Mouse (Mus musculus) hindbrain, embryonic 16.5 days (tissue): ENCODE data around the gene Ankrd39. TPM values are rescaled to one million over a fixed set of nuclear protein-coding genes. Genes with fewer than 3 reads are reported as not detected.

Source experiments
- ATAC-seq: fragments of 200-750 bp; cut with Nextera tagmentation; 2 replicates; pipeline ENCODE4 v1.8.0; 2017; ENCODE audit warnings: moderate TSS enrichment, moderate library complexity
- H3K27ac ChIP-seq: fragments of 300-500 bp; sonication (generic); 2 replicates; pipeline ENCODE4 v1.5.1; 2014; ENCODE audit warnings: low read depth, mild to moderate bottlenecking, control low read depth, low read length, moderate library complexity
- H3K27me3 ChIP-seq: fragments of 300-500 bp; sonication (generic); replicated peaks from 2 replicates; pipeline ENCODE4 v1.6.1; 2014; ENCODE audit warnings: low read length; ENCODE audit not compliant: control insufficient read depth, insufficient read depth
- H3K36me3 ChIP-seq: fragments of 300-500 bp; sonication (generic); 2 replicates; pipeline ENCODE4 v1.6.1; 2014; ENCODE audit warnings: mild to moderate bottlenecking, low read length, moderate library complexity, mixed read lengths; ENCODE audit not compliant: control insufficient read depth, insufficient read depth
- H3K4me1 ChIP-seq: fragments of 300-500 bp; sonication (generic); 2 replicates; pipeline ENCODE4 v1.6.1; 2014; ENCODE audit warnings: low read depth, low read length; ENCODE audit not compliant: control insufficient read depth, insufficient read depth
- H3K4me2 ChIP-seq: fragments of 300-500 bp; sonication (generic); 2 replicates; pipeline ENCODE4 v1.6.1; 2014; ENCODE audit warnings: mild to moderate bottlenecking, low read length, control low read depth, moderate library complexity
- H3K4me3 ChIP-seq: fragments of 300-500 bp; sonication (generic); 2 replicates; pipeline ENCODE4 v1.5.1; 2014; ENCODE audit warnings: mild to moderate bottlenecking, low read length, control low read depth, moderate library complexity
- H3K9ac ChIP-seq: fragments of 300-500 bp; sonication (generic); 2 replicates; pipeline ENCODE4 v1.6.1; 2014; ENCODE audit warnings: low read depth, mild to moderate bottlenecking, control low read depth, low read length, moderate library complexity
- H3K9me3 ChIP-seq: fragments of 300-500 bp; sonication (generic); 2 replicates; pipeline ENCODE4 v1.6.1; 2014; ENCODE audit warnings: mild to moderate bottlenecking, low read length, moderate library complexity; ENCODE audit not compliant: control insufficient read depth
- WGBS: fragments of 180-500 bp; shearing (Covaris S2); extraction: QIAGEN DNeasy Blood & Tissue Kit; methylation state at CpG from one replicate; pipeline ENCODE4 v1.1.7; 2014; 5-methylcytosine and 5-hydroxymethylcytosine counted together
- polyA plus RNA-seq: library from polyadenylated mRNA; unstranded; fragments of >200 nt; fragmentation: Nextera tagmentation; extraction: Ambion mirVana; gene quantifications from 2 replicates; pipeline ENCODE4 v1.2.1, GENCODE M21; 2015

Gene Ankrd39
- polyA plus RNA-seq = 31.0 and 33.8 TPM in 2 replicates

DNA sequence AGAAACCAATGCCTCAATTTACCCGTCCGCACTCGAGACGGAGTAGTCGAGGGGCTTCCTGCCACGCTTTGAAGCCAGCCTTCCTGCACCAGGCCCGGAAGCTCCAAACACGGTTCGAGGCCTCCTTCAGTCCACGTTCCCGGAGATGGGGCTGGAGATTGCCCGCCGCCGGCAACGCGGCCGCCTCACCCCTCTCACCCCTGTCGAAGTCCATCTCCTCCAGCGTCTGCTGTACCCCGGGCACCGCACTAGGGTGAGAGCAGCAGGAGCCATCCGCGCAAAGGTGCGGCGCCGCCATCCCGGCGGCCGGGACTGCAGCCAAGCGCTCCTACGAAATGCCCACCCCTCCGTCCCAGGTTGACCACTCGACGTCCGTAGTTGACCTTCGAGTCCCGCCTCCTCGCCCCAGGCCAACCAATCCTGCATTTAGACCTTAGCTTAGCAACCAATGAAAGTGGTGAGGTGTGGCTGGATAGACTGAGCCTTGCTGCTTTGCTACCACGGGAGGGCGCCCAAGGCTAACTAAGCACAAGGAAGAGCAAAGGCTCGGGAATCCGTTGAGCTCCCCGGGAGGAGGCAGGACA is at the start of gene Ankrd39:
Gene Ankrd39, minus strand, starts transcription at position 558 of the 584 bp plus-strand sequence.
- peak within 1 kb of the TSS; percentile 74 for H3K4me2 ChIP-seq
- peak within 1 kb of the TSS; percentile 55 for H3K4me3 ChIP-seq
- no peaks in the 10 kb centered on the region for H3K9me3 ChIP-seq

GRCm38 (mm10) chr1:36596114-36596513 is 48.9 kb upstream of the Ankrd39 start:
- H3K4me1 ChIP-seq = peaks cover 7% of the 10 kb centered on the region
- H3K27ac ChIP-seq = peak overlapping the region; percentile 70
- ATAC-seq = peak; percentile 92
- H3K4me2 ChIP-seq = no peak overlapping the region
- WGBS = 7% methylated on average over 4 of the region's 4 CpGs
- no peak overlapping the region for H3K4me3 ChIP-seq
- no peaks in the 10 kb centered on the region for H3K36me3 ChIP-seq
- H3K9ac ChIP-seq = no peak overlapping the region
- no peaks in the 10 kb centered on the region for H3K27me3 ChIP-seq
- no peaks in the 10 kb centered on the region for H3K9me3 ChIP-seq

More for the DNA sequence above, at the start of gene Ankrd39:
- Histone ChIP-seq H3K27ac (peak within 1 kb of the TSS; percentile 70), H3K36me3 (peaks cover 20% of the 10 kb centered on the region), H3K4me1 (peaks cover 20% of the 10 kb centered on the region), H3K9ac (peak within 1 kb of the TSS; percentile 69), H3K27me3 (no peaks in the 10 kb centered on the region)
- peak; percentile 97 for ATAC-seq
- under 1% methylated on average over 43 of the region's 43 CpGs for WGBS

- Histone ChIP-seq H3K4me1 (peaks cover 13% of the 10 kb centered on the region), H3K36me3 (no peaks in the 10 kb centered on the region), H3K4me2 (no peak overlapping the region), H3K27me3 (no peaks in the 10 kb centered on the region), H3K27ac (peak overlapping the region; percentile 65), H3K4me3 (no peak overlapping the region), H3K9me3 (no peaks in the 10 kb centered on the region), H3K9ac (no peak overlapping the region)
- peak; percentile 62 for ATAC-seq
- WGBS = 52% methylated on average over 10 of the region's 10 CpGs
Observed at GRCm38 (mm10) chr1:36595167-36595931, 48.1 kb upstream of the Ankrd39 start.

DNA sequence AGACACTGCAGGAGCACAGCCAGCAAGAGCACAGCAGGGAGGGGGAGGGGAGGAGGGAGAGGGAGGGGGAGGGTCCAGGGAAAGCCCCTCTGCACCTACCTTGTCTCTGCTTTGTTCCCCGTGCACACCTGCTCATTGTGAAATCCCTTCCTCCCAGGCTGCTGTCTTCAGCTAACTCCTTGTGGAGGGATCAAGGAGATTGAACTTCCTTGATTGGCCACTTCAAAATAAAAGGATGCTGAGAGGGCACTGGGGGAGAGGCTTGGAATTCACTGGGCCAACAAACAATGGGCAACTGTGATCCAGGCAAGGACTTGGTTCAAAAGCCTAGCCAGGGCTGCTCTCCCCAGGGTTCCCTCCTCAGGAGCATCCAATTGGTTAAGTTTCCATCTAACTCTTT is 45.9 kb upstream of the Ankrd39 start:
- H3K4me3 ChIP-seq = no peak overlapping the region
- no peaks in the 10 kb centered on the region for H3K27me3 ChIP-seq
- H3K9ac ChIP-seq = no peak overlapping the region
- no peak for ATAC-seq
- H3K9me3 ChIP-seq = no peaks in the 10 kb centered on the region
- 30% methylated on average over 1 of the region's 1 CpGs for WGBS
- peaks cover 35% of the 10 kb centered on the region for H3K4me1 ChIP-seq
- no peak overlapping the region for H3K27ac ChIP-seq
- H3K36me3 ChIP-seq = no peaks in the 10 kb centered on the region
- H3K4me2 ChIP-seq = no peak overlapping the region

DNA sequence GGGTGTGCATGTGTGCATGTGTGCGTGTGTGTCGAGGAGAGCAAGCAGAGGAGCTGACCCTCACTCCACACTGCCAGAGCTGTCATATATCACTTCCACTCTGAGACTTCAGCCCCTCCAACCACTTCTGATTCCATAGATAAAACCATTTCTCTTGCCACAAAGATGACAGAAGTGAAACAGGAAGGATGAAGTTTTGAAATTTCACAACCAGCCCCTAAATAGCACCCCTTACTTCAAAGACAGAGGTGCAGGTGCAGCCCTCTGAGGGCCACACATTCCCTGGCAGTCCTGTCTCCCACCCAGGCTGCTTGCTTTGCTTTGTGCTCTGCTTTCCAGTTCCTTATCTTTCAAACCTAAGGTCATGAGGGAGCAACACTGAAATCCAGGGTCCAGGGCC is 44.2 kb upstream of the Ankrd39 start:
- Histone ChIP-seq H3K27me3 (no peaks in the 10 kb centered on the region), H3K4me3 (no peak overlapping the region), H3K4me2 (no peak overlapping the region), H3K9ac (no peak overlapping the region), H3K4me1 (peaks cover 36% of the 10 kb centered on the region), H3K9me3 (no peaks in the 10 kb centered on the region), H3K27ac (no peak overlapping the region), H3K36me3 (no peaks in the 10 kb centered on the region)
- 84% methylated on average over 2 of the region's 2 CpGs for WGBS
- ATAC-seq = no peak

DNA sequence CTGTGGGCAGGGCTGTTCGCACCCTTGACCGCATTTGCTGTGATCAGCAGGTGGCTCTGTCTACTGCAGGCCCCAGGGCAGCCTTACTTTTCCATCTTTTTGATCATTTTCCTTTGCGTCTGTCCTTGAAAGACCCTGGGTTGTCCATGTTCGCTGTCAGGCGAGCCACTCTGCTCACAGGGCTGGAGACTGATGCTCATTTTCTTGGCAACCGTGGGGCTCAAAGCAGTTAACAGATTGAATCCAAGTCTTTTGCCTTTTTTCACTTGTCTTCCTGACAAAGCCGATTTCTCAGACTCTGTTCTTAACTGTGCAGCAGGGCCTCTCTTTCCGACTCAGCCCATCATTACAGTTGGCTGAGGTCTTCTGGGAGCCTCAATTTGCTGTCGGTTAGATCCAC is 43.4 kb upstream of the Ankrd39 start:
- no peaks in the 10 kb centered on the region for H3K27me3 ChIP-seq
- no peak overlapping the region for H3K9ac ChIP-seq
- no peak overlapping the region for H3K27ac ChIP-seq
- no peaks in the 10 kb centered on the region for H3K9me3 ChIP-seq
- H3K4me3 ChIP-seq = no peak overlapping the region
- ATAC-seq = no peak
- no peak overlapping the region for H3K4me2 ChIP-seq
- peaks cover 35% of the 10 kb centered on the region for H3K4me1 ChIP-seq
- 46% methylated on average over 9 of the region's 9 CpGs for WGBS
- no peaks in the 10 kb centered on the region for H3K36me3 ChIP-seq

DNA sequence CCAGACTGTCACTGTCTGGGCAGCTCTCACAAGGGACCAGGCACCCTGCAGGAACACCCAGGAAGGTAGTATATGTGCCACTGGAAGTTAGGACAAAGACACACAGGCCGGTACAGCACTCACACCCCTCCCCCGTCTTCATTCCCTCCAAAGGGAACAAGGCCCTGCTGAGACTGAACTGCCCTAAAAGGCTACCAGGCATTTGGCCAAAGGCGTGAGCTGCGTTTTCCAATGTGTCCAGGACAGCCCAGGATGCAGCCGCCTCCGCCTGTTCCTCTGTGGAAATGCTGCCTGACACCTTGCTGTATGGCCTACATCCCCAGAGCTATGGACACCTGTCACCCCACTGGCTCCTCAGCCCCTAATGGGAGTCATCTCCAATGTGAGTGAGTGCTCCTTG is 42.2 kb upstream of the Ankrd39 start:
- Histone ChIP-seq H3K9me3 (no peaks in the 10 kb centered on the region), H3K36me3 (no peaks in the 10 kb centered on the region), H3K4me1 (peaks cover 28% of the 10 kb centered on the region), H3K27me3 (no peaks in the 10 kb centered on the region), H3K4me3 (no peak overlapping the region), H3K4me2 (no peak overlapping the region), H3K9ac (no peak overlapping the region), H3K27ac (0 out of 2 replicates have a peak overlapping the region, but pooled peaks have one; percentile 17)
- 37% methylated on average over 6 of the region's 6 CpGs for WGBS
- peak; percentile 56; the same call in 1 of the 2 replicates for ATAC-seq

DNA sequence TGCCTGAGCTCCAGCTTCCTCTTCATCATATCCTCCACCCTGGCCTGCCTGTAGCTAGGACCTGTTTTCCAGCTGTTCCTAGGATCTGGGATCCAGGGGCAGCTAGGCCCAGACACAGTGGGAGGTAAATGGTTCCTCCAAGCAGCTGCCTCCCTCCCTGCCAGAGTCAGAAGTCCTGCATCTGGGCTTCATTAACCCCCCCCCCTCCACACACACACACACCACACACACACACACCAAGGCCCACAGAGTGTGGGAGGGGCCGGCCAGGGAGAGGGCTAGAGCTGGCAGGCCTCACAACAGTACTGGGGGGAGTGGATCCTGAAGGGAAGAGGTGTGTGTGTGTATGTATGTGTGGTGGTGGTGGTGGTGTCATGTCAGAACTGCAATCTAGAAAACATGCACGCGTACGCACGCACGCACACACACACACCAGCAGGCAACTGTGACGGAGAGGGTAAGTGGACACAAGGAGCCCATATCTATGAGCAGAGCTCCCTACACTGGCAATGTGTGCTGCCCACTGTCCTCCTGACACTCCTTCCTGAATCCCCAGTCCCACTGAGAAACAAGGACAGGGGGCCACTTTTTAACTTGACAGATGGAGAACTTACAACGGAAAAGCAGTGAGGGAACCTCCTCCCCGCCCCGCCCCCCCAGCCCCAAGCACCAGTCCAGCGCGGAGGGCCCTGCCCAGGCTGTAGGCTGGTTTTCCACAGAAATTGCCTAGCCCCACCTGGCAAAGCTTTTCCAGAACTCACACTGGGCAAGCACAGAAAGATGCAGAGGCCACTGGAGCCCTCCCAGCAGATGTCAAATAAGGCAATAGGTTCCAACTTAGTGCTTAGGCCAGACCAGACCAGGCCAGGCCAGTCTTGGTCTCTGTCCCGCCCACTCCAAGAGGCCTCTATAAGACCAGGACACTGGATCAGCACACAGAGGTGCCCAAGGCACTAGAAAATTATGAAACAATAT is 41.5 kb upstream of the Ankrd39 start:
- H3K4me2 ChIP-seq = no peak overlapping the region
- no peak overlapping the region for H3K4me3 ChIP-seq
- peak overlapping the region; percentile 35; the same call in 1 of the 2 replicates for H3K9ac ChIP-seq
- ATAC-seq = peak; percentile 69
- H3K4me1 ChIP-seq = peaks cover 28% of the 10 kb centered on the region
- H3K27me3 ChIP-seq = no peaks in the 10 kb centered on the region
- no peaks in the 10 kb centered on the region for H3K36me3 ChIP-seq
- H3K9me3 ChIP-seq = no peaks in the 10 kb centered on the region
- H3K27ac ChIP-seq = peak overlapping the region; percentile 17; the same call in 1 of the 2 replicates
- 58% methylated on average over 13 of the region's 13 CpGs for WGBS
